Mouse (Mus musculus): ENCODE data around the gene Sh3kbp1. TPM values are rescaled to one million over a fixed set of nuclear protein-coding genes. Genes with fewer than 3 reads are reported as not detected.
A peak's percentile ranks its signal among the peaks of the same experiment; 100 is the strongest.

The Sh3kbp1 gene
- total and polyA plus RNA-seq, 3 experiments = 18.6 to 37.7 TPM; not detected in 1

GRCm38 (mm10) chrX:159810469-159810868 lies 183.4 kb downstream of the Sh3kbp1 start (continued):
- TF ChIP-seq TAL1 (IDR thresholded peaks at IDR 0.05; ENCODE audit: low read length) (peak; percentile 24; the same call in 1 of the 2 replicates), JUND (IDR thresholded peaks at IDR 0.05; ENCODE audit: low read depth, low read length) (no peak), ZNF384 (IDR thresholded peaks at IDR 0.05; ENCODE audit: low read depth, low read length) (no peak), RAD21 (IDR thresholded peaks at IDR 0.05; ENCODE audit: low read depth, low read length) (no peak)

GRCm38 (mm10) chrX:159817508-159817907 lies 190.4 kb downstream of the Sh3kbp1 start:
- H3K9ac ChIP-seq (ENCODE audit: control insufficient read depth, low read depth, low read length, poor library complexity, severe bottlenecking) = no peak overlapping the region
- no peak for DNase-seq (ENCODE audit: low read depth, low spot score)
- H3K36me3 ChIP-seq (ENCODE audit: control insufficient read depth in 1 of 2, insufficient read depth in 2 of 2, low read length in 2 of 2) = peaks cover 0 to 5% of the 10 kb centered on the region in 2 experiments; a peak in 2 of 4 replicates
- no peaks in the 10 kb centered on the region for H3K27me3 ChIP-seq (ENCODE audit: control insufficient read depth in 1 of 2, insufficient read depth in 2 of 2, low read length in 2 of 2)
- TF ChIP-seq ZMIZ1 (IDR thresholded peaks at IDR 0.05; ENCODE audit: low read depth, low read length) = no peak
- H3K27ac ChIP-seq (ENCODE audit: control insufficient read depth, low read depth, low read length) = no peak overlapping the region
- H3K4me1 ChIP-seq (ENCODE audit: control insufficient read depth in 1 of 2, insufficient read depth in 2 of 2, low read length in 2 of 2) = no peaks in the 10 kb centered on the region
- no peaks in the 10 kb centered on the region for H3K79me2 ChIP-seq (ENCODE audit: control insufficient read depth, insufficient read depth, low read length, poor library complexity)
- no peak overlapping the region for H3K4me3 ChIP-seq (ENCODE audit: control insufficient read depth in 1 of 2, insufficient read depth in 1 of 2, low read depth in 2 of 2, low read length in 2 of 2)
- no peaks in the 10 kb centered on the region for H3K9me3 ChIP-seq (replicated peaks; ENCODE audit: insufficient read depth, low read length)

- TF ChIP-seq POLR2AphosphoS2 (IDR thresholded peaks at IDR 0.05; ENCODE audit: low read length) (no peak), E2F4 (IDR thresholded peaks at IDR 0.05; ENCODE audit: borderline replicate concordance, low read depth, low read length) (no peak), SMC3 (IDR thresholded peaks at IDR 0.05; ENCODE audit: low read depth, low read length) (no peak)
- no peaks in the 10 kb centered on the region for H3K79me2 ChIP-seq (ENCODE audit: control insufficient read depth, insufficient read depth, low read length, poor library complexity)
- H3K27ac ChIP-seq (ENCODE audit: control insufficient read depth, low read depth, low read length) = no peak overlapping the region
- no peaks in the 10 kb centered on the region for H3K9me3 ChIP-seq (replicated peaks; ENCODE audit: insufficient read depth, low read length)
- no peaks in the 10 kb centered on the region for H3K36me3 ChIP-seq (ENCODE audit: control insufficient read depth in 1 of 2, insufficient read depth in 2 of 2, low read length in 2 of 2)
- H3K27me3 ChIP-seq (ENCODE audit: control insufficient read depth in 1 of 2, insufficient read depth in 2 of 2, low read length in 2 of 2) = no peaks in the 10 kb centered on the region
- DNase-seq (ENCODE audit: low read depth, low spot score) = peak; percentile 40
- H3K4me1 ChIP-seq (ENCODE audit: control insufficient read depth in 1 of 2, insufficient read depth in 2 of 2, low read length in 2 of 2) = no peaks in the 10 kb centered on the region
- H3K4me3 ChIP-seq (ENCODE audit: control insufficient read depth in 1 of 2, insufficient read depth in 1 of 2, low read depth in 2 of 2, low read length in 2 of 2) = no peak overlapping the region
- H3K9ac ChIP-seq (ENCODE audit: control insufficient read depth, low read depth, low read length, poor library complexity, severe bottlenecking) = no peak overlapping the region
Observed at GRCm38 (mm10) chrX:159828135-159828534, 201.1 kb downstream of the Sh3kbp1 start.

- H3K27ac ChIP-seq (ENCODE audit: control insufficient read depth, low read depth, low read length) = no peak overlapping the region
- DNase-seq (ENCODE audit: low read depth, low spot score) = no peak
- no peaks in the 10 kb centered on the region for H3K36me3 ChIP-seq (ENCODE audit: control insufficient read depth in 1 of 2, insufficient read depth in 2 of 2, low read length in 2 of 2)
- TF ChIP-seq SIN3A (IDR thresholded peaks at IDR 0.05; ENCODE audit: low read length) (no peak), ZKSCAN1 (IDR thresholded peaks at IDR 0.05; ENCODE audit: low read depth, low read length) (no peak), TAL1 (IDR thresholded peaks at IDR 0.05; ENCODE audit: low read length) (no peak), CHD2 (IDR thresholded peaks at IDR 0.05; ENCODE audit: low read length) (no peak), JUND (IDR thresholded peaks at IDR 0.05; ENCODE audit: low read depth, low read length) (no peak), HCFC1 (IDR thresholded peaks at IDR 0.05; ENCODE audit: low read depth, low read length) (no peak), MYC (IDR thresholded peaks at IDR 0.05; ENCODE audit: low read depth, low read length) (no peak), RCOR1 (IDR thresholded peaks at IDR 0.05; ENCODE audit: low read depth, low read length) (no peak), UBTF (IDR thresholded peaks at IDR 0.05; ENCODE audit: borderline replicate concordance, insufficient read depth, low read depth, low read length) (no peak), USF1 (IDR thresholded peaks at IDR 0.05; ENCODE audit: low read depth, low read length) (no peak), KAT2A (conservative IDR thresholded peaks at IDR 0.05; ENCODE audit: low read depth, low read length) (no peak), ZMIZ1 (IDR thresholded peaks at IDR 0.05; ENCODE audit: low read depth, low read length) (no peak)
- no peaks in the 10 kb centered on the region for H3K79me2 ChIP-seq (ENCODE audit: control insufficient read depth, insufficient read depth, low read length, poor library complexity)
- no peaks in the 10 kb centered on the region for H3K4me1 ChIP-seq (ENCODE audit: control insufficient read depth in 1 of 2, insufficient read depth in 2 of 2, low read length in 2 of 2)
- no peaks in the 10 kb centered on the region for H3K27me3 ChIP-seq (ENCODE audit: control insufficient read depth in 1 of 2, insufficient read depth in 2 of 2, low read length in 2 of 2)
- H3K9me3 ChIP-seq (replicated peaks; ENCODE audit: insufficient read depth, low read length) = no peaks in the 10 kb centered on the region
- H3K9ac ChIP-seq (ENCODE audit: control insufficient read depth, low read depth, low read length, poor library complexity, severe bottlenecking) = no peak overlapping the region
- no peak overlapping the region for H3K4me3 ChIP-seq (ENCODE audit: control insufficient read depth in 1 of 2, insufficient read depth in 1 of 2, low read depth in 2 of 2, low read length in 2 of 2)
Observed at GRCm38 (mm10) chrX:159829192-159829852, 202.2 kb downstream of the Sh3kbp1 start.
